15 mouse cellular contexts compared by ENCODE assay signal in genomic region chr11:88441871-88442740, GRCm38 (mm10).
DNase-seq lines count a peak whose midpoint lies in the region; ATAC-seq and TF ChIP-seq lines count a peak whose summit lies in the region.
"Had no signal": no experiment of that assay in that cellular context is flagged by ENCODE, and none has a peak within 500 bp of the region (broad histone marks: within the 10 kb centered on the region; RNA-seq: fewer than 3 reads in every experiment).

No protein-coding gene starts in this region.

- H3K27ac ChIP-seq in heart, embryonic 10.5 days = peak overlapping the region; percentile 44; the same call in 1 of the 2 replicates
- H3K27ac ChIP-seq in midbrain, embryonic 12.5 days (replicated peaks) = 0 out of 2 replicates have a peak overlapping the region, but pooled peaks have one; percentile 60
- H3K27ac ChIP-seq in midbrain, postnatal 0 days (ENCODE audit: low read depth, low read length) = no peak overlapping the region
- peak overlapping the region; percentile 32; the same call in 1 of the 2 replicates for H3K27ac ChIP-seq in hindbrain, embryonic 11.5 days (ENCODE audit: low read depth, low read length)
- peak overlapping the region; percentile 12; the same call in 1 of the 2 replicates for H3K27ac ChIP-seq in olfactory bulb, adult 2 months (ENCODE audit: insufficient read depth, low read depth, low read length)

- H3K9me3 ChIP-seq in heart, embryonic 10.5 days = no peaks in the 10 kb centered on the region
- H3K9me3 ChIP-seq in midbrain, embryonic 12.5 days = no peaks in the 10 kb centered on the region
- no peaks in the 10 kb centered on the region for H3K9me3 ChIP-seq in midbrain, postnatal 0 days (ENCODE audit: low read length)
- no peaks in the 10 kb centered on the region for H3K9me3 ChIP-seq in hindbrain, embryonic 11.5 days (ENCODE audit: control insufficient read depth, low read length)
- H3K9me3 ChIP-seq: G1E had no signal

- H3K9ac ChIP-seq in midbrain, embryonic 12.5 days (replicated peaks) = no peak overlapping the region
- H3K9ac ChIP-seq in midbrain, postnatal 0 days (replicated peaks; ENCODE audit: low read length, poor library complexity, severe bottlenecking) = no peak overlapping the region
- no peak overlapping the region for H3K9ac ChIP-seq in hindbrain, embryonic 11.5 days (ENCODE audit: low read depth, low read length)

- DNase-seq in heart, embryonic 10.5 days (ENCODE audit: low spot score) = no peak
- DNase-seq in heart, adult 18-20 months = no peak
- no peak for DNase-seq in midbrain, postnatal 0 days (ENCODE audit: low spot score)
- no peak for DNase-seq in hindbrain, embryonic 11.5 days (ENCODE audit: low spot score)
- no peak for DNase-seq in cerebellum, adult 8-10 months
- DNase-seq in urinary bladder, postnatal 4 days (ENCODE audit: low spot score in 2 of 2) = no peak
- DNase-seq: cerebellum, adult 18-20 months; embryo, embryonic 11 days; gastrocnemius, postnatal 25 days; kidney, postnatal 10 days; liver had no signal

- peaks cover 65% of the 10 kb centered on the region for H3K4me1 ChIP-seq in heart, embryonic 10.5 days
- H3K4me1 ChIP-seq in midbrain, embryonic 12.5 days = peaks cover 79% of the 10 kb centered on the region
- peaks cover 14% of the 10 kb centered on the region; the same call in 1 of the 2 replicates for H3K4me1 ChIP-seq in midbrain, postnatal 0 days (ENCODE audit: insufficient read depth, low read length)
- peaks cover 4% of the 10 kb centered on the region; the same call in 1 of the 2 replicates for H3K4me1 ChIP-seq in hindbrain, embryonic 11.5 days (replicated peaks; ENCODE audit: control insufficient read depth, insufficient read depth, low read length)
- H3K4me1 ChIP-seq in olfactory bulb, adult 2 months (ENCODE audit: control insufficient read depth, insufficient read depth, low read length) = peaks cover 54% of the 10 kb centered on the region

- no peak overlapping the region for H3K4me2 ChIP-seq in midbrain, embryonic 12.5 days (replicated peaks)
- no peak overlapping the region for H3K4me2 ChIP-seq in midbrain, postnatal 0 days (ENCODE audit: low read depth, low read length, poor library complexity, severe bottlenecking)
- H3K4me2 ChIP-seq in hindbrain, embryonic 11.5 days (replicated peaks; ENCODE audit: low read depth, low read length) = no peak overlapping the region

- H3K27me3 ChIP-seq in heart, embryonic 10.5 days (ENCODE audit: insufficient read depth, poor library complexity, severe bottlenecking) = no peaks in the 10 kb centered on the region
- no peaks in the 10 kb centered on the region for H3K27me3 ChIP-seq in midbrain, embryonic 12.5 days
- no peaks in the 10 kb centered on the region for H3K27me3 ChIP-seq in midbrain, postnatal 0 days (ENCODE audit: insufficient read depth, low read length)
- H3K27me3 ChIP-seq in hindbrain, embryonic 11.5 days (ENCODE audit: control insufficient read depth, insufficient read depth, low read length) = no peaks in the 10 kb centered on the region

- H3K36me3 ChIP-seq in heart, embryonic 10.5 days = peaks cover 13% of the 10 kb centered on the region
- H3K36me3 ChIP-seq in midbrain, embryonic 12.5 days = peaks cover 24% of the 10 kb centered on the region
- no peaks in the 10 kb centered on the region for H3K36me3 ChIP-seq in midbrain, postnatal 0 days (ENCODE audit: insufficient read depth, low read length)
- no peaks in the 10 kb centered on the region for H3K36me3 ChIP-seq in hindbrain, embryonic 11.5 days (ENCODE audit: control insufficient read depth, insufficient read depth, low read length)

- no peak for TF ChIP-seq POLR2A in olfactory bulb, adult 2 months (IDR thresholded peaks at IDR 0.05; ENCODE audit: insufficient read depth, low read depth, low read length)

- no peak for ATAC-seq in midbrain, embryonic 12.5 days (ENCODE audit: low FRiP score, low read depth)
- ATAC-seq in midbrain, postnatal 0 days (ENCODE audit: low FRiP score) = no peak
- ATAC-seq in hindbrain, embryonic 11.5 days (ENCODE audit: low FRiP score) = no peak
- ATAC-seq: activated CD4-positive, CD25-positive, alpha-beta regulatory T cell, adult 4 months had no signal

- 60% methylated on average over 12 of the region's 12 CpGs for WGBS in heart, embryonic 10.5 days
- WGBS in midbrain, embryonic 12.5 days = 71% methylated on average over 12 of the region's 12 CpGs
- WGBS in midbrain, postnatal 0 days = 71% methylated on average over 12 of the region's 12 CpGs
- WGBS in hindbrain, embryonic 11.5 days = 65% methylated on average over 12 of the region's 12 CpGs
- WGBS in olfactory bulb, adult 2 months = 86% methylated on average over 12 of the region's 12 CpGs

- TF ChIP-seq CTCF in midbrain, postnatal 0 days (IDR thresholded peaks at IDR 0.05) = no peak
- TF ChIP-seq CTCF in olfactory bulb, adult 2 months (IDR thresholded peaks at IDR 0.05; ENCODE audit: insufficient read depth, low read depth, low read length) = no peak

- no peak overlapping the region for H3K4me3 ChIP-seq in heart, embryonic 10.5 days
- H3K4me3 ChIP-seq in midbrain, embryonic 12.5 days = no peak overlapping the region
- no peak overlapping the region for H3K4me3 ChIP-seq in midbrain, postnatal 0 days (ENCODE audit: low read depth, low read length)
- no peak overlapping the region for H3K4me3 ChIP-seq in hindbrain, embryonic 11.5 days (ENCODE audit: low read depth, low read length)
- no peak overlapping the region for H3K4me3 ChIP-seq in olfactory bulb, adult 2 months (ENCODE audit: insufficient read depth, low read depth, low read length)
